Mouse (Mus musculus) neural tube, embryonic 14.5 days (tissue): Measurements from ENCODE around the gene Ovol2. TPM values are rescaled to one million over a fixed set of nuclear protein-coding genes. Genes with fewer than 3 reads are reported as not detected.
"Not testable (repeated sequence)": the region's sequence is repeated elsewhere in the genome, so short reads cannot be mapped to it uniquely, and the experiment has no call there.

ENCODE experiments used
- ATAC-seq: fragments of 200-750 bp; cut with Nextera tagmentation; 2 replicates; pipeline ENCODE4 v1.8.0; 2017; ENCODE audit warnings: low read depth, mild to moderate bottlenecking, moderate TSS enrichment, moderate library complexity
- H3K27ac ChIP-seq: fragments of 300-500 bp; sonication (generic); 2 replicates; pipeline ENCODE4 v1.5.1; 2014; ENCODE audit warnings: low read depth, mild to moderate bottlenecking, control low read depth, low read length, moderate library complexity, mixed read lengths
- H3K27me3 ChIP-seq: fragments of 300-500 bp; sonication (generic); 2 replicates; pipeline ENCODE4 v1.6.1; 2014; ENCODE audit warnings: low read length; ENCODE audit not compliant: control insufficient read depth, insufficient read depth
- H3K36me3 ChIP-seq: fragments of 300-500 bp; sonication (generic); 2 replicates; pipeline ENCODE4 v1.6.1; 2014; ENCODE audit warnings: low read length, mixed read lengths; ENCODE audit not compliant: control insufficient read depth, insufficient read depth
- H3K4me1 ChIP-seq: fragments of 300-500 bp; sonication (generic); 2 replicates; pipeline ENCODE4 v1.6.1; 2014; ENCODE audit warnings: low read length; ENCODE audit not compliant: control insufficient read depth, insufficient read depth
- H3K4me2 ChIP-seq: fragments of 300-500 bp; sonication (generic); 2 replicates; pipeline ENCODE4 v1.6.1; 2014; ENCODE audit warnings: mild to moderate bottlenecking, low read depth, low read length, control low read depth
- H3K4me3 ChIP-seq: fragments of 300-500 bp; sonication (generic); 2 replicates; pipeline ENCODE4 v1.5.1; 2014; ENCODE audit warnings: low read depth, low read length, control low read depth, mixed read lengths
- H3K9ac ChIP-seq: fragments of 300-500 bp; sonication (generic); replicated peaks from 2 replicates; pipeline ENCODE4 v1.6.1; 2014; ENCODE audit warnings: low read depth, mild to moderate bottlenecking, control low read depth, low read length, mixed read lengths
- H3K9me3 ChIP-seq: fragments of 300-500 bp; sonication (generic); 2 replicates; pipeline ENCODE4 v1.6.1; 2016; ENCODE audit warnings: low read length; ENCODE audit not compliant: control insufficient read depth
- WGBS: fragments of 180-500 bp; shearing (Covaris S2); extraction: QIAGEN DNeasy Blood & Tissue Kit; methylation state at CpG from one replicate; pipeline ENCODE4 v1.1.7; 2014; 5-methylcytosine and 5-hydroxymethylcytosine counted together
- polyA plus RNA-seq: library from polyadenylated mRNA; unstranded; fragments of >200 nt; fragmentation: Nextera tagmentation; extraction: Ambion mirVana; gene quantifications from 2 replicates; pipeline ENCODE4 v1.2.1, GENCODE M21; 2014

The Ovol2 gene
- polyA plus RNA-seq, 1 experiment from 2014 or later: not detected

DNA sequence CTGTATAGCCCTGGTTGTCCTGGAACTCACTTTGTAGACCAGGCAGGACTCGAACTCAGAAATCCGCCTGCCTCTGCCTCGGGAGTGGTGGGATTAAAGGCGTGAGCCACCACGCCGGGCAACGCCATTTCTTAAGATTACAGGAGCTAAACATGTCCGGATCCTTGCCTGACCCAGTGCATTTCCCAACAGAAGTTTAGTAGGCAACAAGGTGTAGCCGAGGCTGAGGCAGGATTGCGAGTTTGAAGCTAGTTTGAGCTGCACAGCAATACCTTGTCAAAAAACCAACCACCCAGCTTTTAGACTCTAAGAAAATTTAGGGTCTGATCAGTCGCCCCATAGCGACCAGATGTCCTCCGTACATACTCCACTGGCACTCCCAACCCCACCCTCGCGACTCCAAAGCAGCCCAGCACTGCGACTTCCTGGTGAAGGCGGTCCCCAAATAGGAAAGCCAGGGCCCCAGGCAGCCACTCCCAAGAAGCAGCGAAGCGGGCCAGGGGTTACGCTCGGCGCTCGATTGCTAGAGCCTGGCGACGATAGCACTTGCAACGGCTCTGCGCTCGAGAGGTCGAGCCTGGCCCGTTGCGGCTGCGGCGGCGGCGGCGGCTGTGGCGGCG, 36.6 kb upstream of the Ovol2 start, which contains the start of the genes Kat14 and Pet117:
Kat14 (plus strand) TSS at position 584 of the 620 bp plus-strand sequence.
Pet117 (plus strand) TSS at position 597 of the 620 bp plus-strand sequence.
- H3K4me1 ChIP-seq: 0 out of 2 replicates have a peak, but pooled peaks cover 5% of the 10 kb centered on the region
- ATAC-seq: peak; percentile 97
- peak within 1 kb of the TSS; percentile 94 for H3K27ac ChIP-seq
- WGBS: 7% methylated on average over 38 of the region's 38 CpGs
- no peaks in the 10 kb centered on the region for H3K27me3 ChIP-seq
- peak within 1 kb of the TSS; percentile 88 for H3K4me2 ChIP-seq
- H3K9me3 ChIP-seq: no peaks in the 10 kb centered on the region
- peak within 1 kb of the TSS; percentile 91 for H3K4me3 ChIP-seq
- peak within 1 kb of the TSS; percentile 78 for H3K9ac ChIP-seq
- H3K36me3 ChIP-seq: peaks cover 2% of the 10 kb centered on the region; the same call in 1 of the 2 replicates

DNA sequence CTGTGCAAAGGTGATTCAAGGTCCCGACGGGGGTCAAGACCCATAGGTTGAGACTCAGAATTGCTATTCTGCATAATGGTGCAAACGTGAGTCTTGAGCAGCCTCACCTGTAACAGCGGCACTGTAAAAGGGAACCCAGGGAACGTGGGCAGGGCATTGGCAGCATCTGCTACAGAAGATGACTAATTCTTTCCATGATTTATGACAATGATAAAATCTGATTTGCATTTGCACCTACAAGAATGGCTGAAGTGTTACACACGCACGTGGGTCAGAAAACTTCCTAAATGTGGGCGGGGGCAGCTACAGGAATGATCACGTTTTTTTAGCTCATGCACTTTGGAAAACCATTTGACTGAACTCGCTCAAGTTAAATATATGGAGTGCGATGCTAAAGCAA, 20.9 kb upstream of the Ovol2 start:
- Histone ChIP-seq H3K4me3 (no peak overlapping the region), H3K4me2 (no peak overlapping the region), H3K9me3 (no peaks in the 10 kb centered on the region), H3K4me1 (no peaks in the 10 kb centered on the region), H3K36me3 (no peaks in the 10 kb centered on the region), H3K27me3 (no peaks in the 10 kb centered on the region), H3K9ac (no peak overlapping the region), H3K27ac (no peak overlapping the region)
- 89% methylated on average over 11 of the region's 11 CpGs for WGBS
- ATAC-seq: no peak

DNA sequence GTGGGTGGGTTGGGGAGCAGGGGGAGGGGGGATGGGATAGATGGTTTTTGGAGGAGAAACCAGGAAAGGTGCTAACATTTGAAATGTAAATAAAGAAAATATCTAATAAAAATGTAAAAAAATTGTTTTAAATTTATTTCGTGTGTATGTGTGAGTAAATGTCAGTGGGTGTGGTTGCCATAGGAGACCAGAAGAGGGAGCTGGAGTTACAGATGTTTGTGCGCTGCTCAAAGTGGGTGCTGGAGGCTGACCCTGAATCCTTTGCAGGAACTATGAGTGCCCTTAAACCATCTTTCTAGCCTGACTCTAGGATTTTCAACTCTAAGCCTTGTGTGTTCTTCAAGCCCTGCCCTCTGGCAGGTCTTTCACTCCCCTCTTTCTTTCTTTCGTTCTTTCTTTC, 16.6 kb upstream of the Ovol2 start:
- 85% methylated on average over 3 of the region's 3 CpGs for WGBS
- H3K27me3 ChIP-seq: no peaks in the 10 kb centered on the region
- H3K36me3 ChIP-seq: no peaks in the 10 kb centered on the region

DNA sequence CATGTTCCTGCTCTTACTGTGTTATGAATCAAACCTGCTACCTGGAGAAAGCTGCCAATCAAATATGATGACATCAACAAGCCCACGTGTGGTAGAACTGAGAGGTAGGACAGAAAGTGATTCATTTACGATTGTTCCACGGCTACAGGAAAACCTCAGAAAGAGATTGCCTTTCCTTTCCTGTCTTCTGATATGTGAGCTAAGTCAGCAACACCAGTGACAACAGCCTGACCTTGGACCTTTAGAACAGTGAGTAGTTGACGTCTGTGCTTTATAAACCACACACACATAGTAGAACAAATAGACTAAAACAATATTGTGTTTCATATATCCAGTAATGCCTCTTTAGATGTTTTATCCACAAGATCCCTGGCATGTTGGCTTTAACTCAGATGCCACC, 11.2 kb upstream of the Ovol2 start:
- Histone ChIP-seq H3K9ac (no peak overlapping the region), H3K27ac (no peak overlapping the region), H3K27me3 (no peaks in the 10 kb centered on the region), H3K36me3 (no peaks in the 10 kb centered on the region), H3K9me3 (no peaks in the 10 kb centered on the region), H3K4me1 (no peaks in the 10 kb centered on the region), H3K4me3 (no peak overlapping the region), H3K4me2 (no peak overlapping the region)
- ATAC-seq: no peak
- 85% methylated on average over 4 of the region's 4 CpGs for WGBS

More for the DNA sequence above, 16.6 kb upstream of the Ovol2 start:
- no peak overlapping the region for H3K9ac ChIP-seq
- H3K9me3 ChIP-seq: no peaks in the 10 kb centered on the region
- H3K4me1 ChIP-seq: no peaks in the 10 kb centered on the region
- H3K4me2 ChIP-seq: no peak overlapping the region
- no peak overlapping the region for H3K4me3 ChIP-seq
- ATAC-seq: no peak
- H3K27ac ChIP-seq: no peak overlapping the region

DNA sequence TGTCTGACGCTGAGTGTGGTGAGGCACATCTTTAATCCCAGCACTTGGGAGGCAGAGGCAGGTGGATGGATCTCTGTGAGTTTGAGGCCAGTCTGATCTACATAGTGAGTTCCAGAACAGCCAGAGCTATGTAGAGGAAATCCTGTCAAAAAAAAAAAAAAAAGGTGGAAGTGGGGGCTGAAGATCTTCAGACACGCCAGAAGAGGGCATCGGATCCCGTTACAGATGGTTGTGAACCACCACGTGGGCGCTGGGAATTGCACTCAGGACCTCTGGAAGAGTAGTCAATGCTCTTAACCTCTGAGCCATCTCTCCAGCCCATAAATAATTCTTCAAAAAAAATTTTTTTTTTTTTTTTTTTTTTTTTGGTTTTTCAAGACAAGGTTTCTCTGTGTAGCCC, 6.2 kb upstream of the Ovol2 start:
- H3K4me2 ChIP-seq, H3K36me3 ChIP-seq, H3K9me3 ChIP-seq, H3K27me3 ChIP-seq, H3K9ac ChIP-seq, H3K27ac ChIP-seq, ATAC-seq, H3K4me1 ChIP-seq, H3K4me3 ChIP-seq: not testable (repeated sequence)
- 84% methylated on average over 6 of the region's 6 CpGs for whole genome bisulfite sequencing

DNA sequence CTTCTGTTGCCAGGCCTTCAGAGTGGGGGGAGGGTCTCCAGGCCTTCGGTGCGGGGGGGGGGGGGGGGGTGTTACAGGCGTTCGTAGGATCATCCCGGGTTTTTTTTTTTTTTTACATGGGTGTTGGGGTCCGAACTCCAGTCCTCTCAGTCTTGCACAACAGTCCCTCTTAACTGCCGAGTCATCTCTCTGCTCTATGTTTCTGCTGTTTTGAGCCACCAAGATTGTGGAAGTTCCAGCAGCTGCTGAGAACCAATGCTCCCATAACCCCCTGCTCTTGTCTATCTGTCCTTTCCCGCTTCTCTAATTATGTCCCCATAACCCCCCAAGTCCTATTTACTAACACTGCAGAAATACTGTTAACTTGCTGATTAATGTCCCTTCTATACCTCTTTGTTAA, 5.8 kb upstream of the Ovol2 start:
- H3K36me3 ChIP-seq: no peaks in the 10 kb centered on the region
- WGBS: 76% methylated on average over 8 of the region's 8 CpGs

DNA sequence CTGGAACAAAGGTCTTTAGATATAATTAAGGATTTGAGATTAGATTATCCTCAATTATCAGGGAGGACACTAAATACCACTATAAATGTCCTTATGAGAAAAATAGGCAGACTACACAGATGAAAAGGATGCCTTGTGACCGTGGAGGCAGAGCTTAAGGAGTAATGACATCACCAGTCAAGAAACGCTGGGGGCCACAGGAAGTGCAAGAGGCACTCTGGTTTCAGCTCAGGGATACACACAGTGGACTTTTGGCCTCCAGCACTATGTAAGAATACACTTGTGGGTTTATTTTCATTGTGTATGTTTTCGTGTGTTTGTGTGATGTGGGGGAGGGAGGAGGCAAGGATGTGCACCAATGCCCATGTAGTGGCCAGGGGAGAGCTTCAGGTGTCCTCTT, 5.3 kb upstream of the Ovol2 start:
- WGBS: 77% methylated on average over 3 of the region's 3 CpGs
- Histone ChIP-seq H3K9me3 (no peaks in the 10 kb centered on the region), H3K4me3 (no peak overlapping the region), H3K4me2 (no peak overlapping the region), H3K4me1 (no peaks in the 10 kb centered on the region), H3K27ac (no peak overlapping the region), H3K36me3 (no peaks in the 10 kb centered on the region), H3K27me3 (peaks cover 14% of the 10 kb centered on the region), H3K9ac (no peak overlapping the region)
- no peak for ATAC-seq

More for the DNA sequence above, 5.8 kb upstream of the Ovol2 start:
- Histone ChIP-seq H3K4me3 (no peak overlapping the region), H3K9me3 (no peaks in the 10 kb centered on the region), H3K9ac (no peak overlapping the region), H3K27ac (no peak overlapping the region), H3K4me1 (no peaks in the 10 kb centered on the region), H3K27me3 (peaks cover 13% of the 10 kb centered on the region), H3K4me2 (no peak overlapping the region)
- ATAC-seq: no peak

DNA sequence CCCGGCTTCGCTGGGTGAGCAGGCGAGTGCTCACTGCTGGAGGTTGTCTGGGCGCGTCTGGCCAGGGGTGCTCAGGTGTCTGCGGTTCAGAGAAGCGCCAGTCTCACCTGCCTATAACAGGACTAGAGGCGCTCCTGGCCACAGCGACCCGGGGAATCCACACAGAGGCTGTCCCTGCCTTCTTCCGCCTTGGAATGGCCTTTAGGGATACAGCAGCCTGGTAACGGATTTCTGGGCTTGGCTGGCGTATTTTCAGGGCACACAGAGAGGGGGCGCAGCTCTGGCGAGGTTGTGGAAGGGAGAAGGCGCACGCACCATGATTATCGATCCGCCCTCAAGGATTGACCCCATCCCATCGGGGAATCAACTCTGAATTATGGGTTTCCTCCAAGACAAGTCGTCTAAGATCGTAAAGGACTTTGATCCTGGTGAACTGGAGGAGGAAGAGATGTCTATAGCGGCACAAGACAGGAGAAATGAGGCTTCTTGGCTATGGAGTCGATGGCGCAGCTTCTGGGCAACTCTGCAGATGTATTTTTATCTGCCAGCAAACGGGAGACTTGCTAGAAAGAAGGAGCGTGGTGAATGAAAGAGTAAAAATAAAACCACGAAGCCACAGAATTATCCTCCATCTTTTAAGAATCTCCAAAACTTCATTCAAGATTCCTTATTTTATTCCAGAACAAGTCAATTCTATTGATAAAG, 1.3 kb upstream of the Ovol2 start:
- Histone ChIP-seq H3K4me2 (peak overlapping the region; percentile 44), H3K4me3 (peak overlapping the region; percentile 31), H3K36me3 (no peaks in the 10 kb centered on the region), H3K27ac (no peak overlapping the region), H3K9me3 (no peaks in the 10 kb centered on the region), H3K4me1 (peaks cover 15% of the 10 kb centered on the region), H3K9ac (no peak overlapping the region), H3K27me3 (peaks cover 30% of the 10 kb centered on the region)
- 7% methylated on average over 28 of the region's 28 CpGs for WGBS
- peak; percentile 32; the same call in 1 of the 2 replicates for ATAC-seq

DNA sequence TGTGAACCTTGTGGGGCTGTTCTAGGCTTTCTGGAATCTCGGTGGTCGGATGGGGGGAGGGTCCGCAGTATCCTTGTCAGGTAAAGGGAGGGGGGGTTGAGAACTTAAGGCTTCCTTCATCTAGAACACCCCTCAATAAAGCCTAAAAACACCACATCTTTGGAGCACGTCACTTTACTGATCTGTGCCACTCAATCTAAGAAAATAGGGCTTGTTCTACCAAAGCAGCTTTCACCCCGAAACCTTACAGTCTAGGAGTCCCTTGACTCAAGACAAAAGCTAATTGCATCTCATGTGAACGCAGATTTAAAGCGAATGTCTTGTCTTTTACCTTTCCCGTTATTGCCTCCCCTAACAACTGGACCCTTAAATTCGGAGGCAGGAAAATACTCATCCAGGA, 540 bp upstream of the Ovol2 start:
- peak overlapping the region; percentile 44 for H3K4me2 ChIP-seq
- H3K9me3 ChIP-seq: no peaks in the 10 kb centered on the region
- H3K4me1 ChIP-seq: peaks cover 15% of the 10 kb centered on the region
- 6% methylated on average over 9 of the region's 9 CpGs for WGBS
- no peak overlapping the region for H3K4me3 ChIP-seq
- H3K36me3 ChIP-seq: no peaks in the 10 kb centered on the region
- no peak overlapping the region for H3K9ac ChIP-seq
- ATAC-seq: no peak
- H3K27me3 ChIP-seq: peaks cover 30% of the 10 kb centered on the region
- no peak overlapping the region for H3K27ac ChIP-seq
